9 mouse cellular contexts compared by ENCODE assay signal in the genomic region with DNA sequence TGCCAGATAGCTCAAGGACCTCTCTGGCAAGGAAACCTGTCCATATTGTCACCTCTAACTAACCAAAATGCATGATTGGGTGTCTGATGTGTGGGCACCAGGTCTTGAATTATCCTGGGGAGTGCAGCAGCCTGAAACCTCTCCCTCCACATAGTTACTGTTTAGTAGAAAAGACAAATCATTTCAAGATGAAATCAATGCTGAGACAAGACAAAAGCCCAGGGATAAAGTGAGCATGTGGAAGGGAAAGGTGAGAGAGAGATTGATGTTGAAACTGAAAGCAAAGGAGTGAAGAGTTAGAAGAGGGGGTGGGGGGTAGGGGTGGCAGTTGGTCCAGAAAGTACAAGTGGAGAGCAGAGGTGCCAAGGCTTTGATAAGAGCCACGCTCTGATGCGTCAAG. TPM values are rescaled to one million over a fixed set of nuclear protein-coding genes. Genes with fewer than 3 reads are reported as not detected.
DNase-seq lines count a peak whose midpoint lies in the region; ATAC-seq lines count a peak whose summit lies in the region.
"Had no signal": no experiment of that assay in that cellular context is flagged by ENCODE, and none has a peak within 500 bp of the region (broad histone marks: within the 10 kb centered on the region; RNA-seq: fewer than 3 reads in every experiment).

No protein-coding gene starts in this region.

- no peak for DNase-seq in heart, postnatal 4 days
- DNase-seq in CD4-positive helper T cell, adult 2 months (ENCODE audit: low read depth, low spot score) = peak; percentile 58
- DNase-seq in hindbrain, embryonic 11.5 days (ENCODE audit: low spot score) = no peak
- no peak for DNase-seq in cerebellum, adult 9-10 months
- DNase-seq in layer of hippocampus, postnatal 14 days (ENCODE audit: low spot score in 2 of 2) = no peak
- no peak for DNase-seq in right cerebral cortex, postnatal 14 days
- DNase-seq: kidney, postnatal 4 days had no signal

- H3K27ac ChIP-seq in heart, embryonic 15.5 days = 0 out of 2 replicates have a peak overlapping the region, but pooled peaks have one; percentile 79
- no peak overlapping the region for H3K27ac ChIP-seq in hindbrain, embryonic 11.5 days (ENCODE audit: low read depth, low read length)
- peak overlapping the region; percentile 89; the same call in 1 of the 2 replicates for H3K27ac ChIP-seq in midbrain, embryonic 13.5 days

- H3K27me3 ChIP-seq in heart, embryonic 15.5 days = no peaks in the 10 kb centered on the region
- H3K27me3 ChIP-seq in hindbrain, embryonic 11.5 days (ENCODE audit: control insufficient read depth, insufficient read depth, low read length) = no peaks in the 10 kb centered on the region
- H3K27me3 ChIP-seq in midbrain, embryonic 13.5 days = no peaks in the 10 kb centered on the region

- no peaks in the 10 kb centered on the region for H3K9me3 ChIP-seq in heart, embryonic 15.5 days (replicated peaks)
- H3K9me3 ChIP-seq in hindbrain, embryonic 11.5 days (ENCODE audit: control insufficient read depth, low read length) = no peaks in the 10 kb centered on the region
- no peaks in the 10 kb centered on the region for H3K9me3 ChIP-seq in midbrain, embryonic 13.5 days

- no peak overlapping the region for H3K9ac ChIP-seq in heart, embryonic 15.5 days
- no peak overlapping the region for H3K9ac ChIP-seq in hindbrain, embryonic 11.5 days (ENCODE audit: low read depth, low read length)
- no peak overlapping the region for H3K9ac ChIP-seq in midbrain, embryonic 13.5 days (replicated peaks)

- ATAC-seq in heart, embryonic 15.5 days (replicated peaks; ENCODE audit: insufficient number of reproducible peaks, insufficient read depth, low FRiP score, low read depth) = no peak
- no peak for ATAC-seq in hindbrain, embryonic 11.5 days (ENCODE audit: low FRiP score)
- no peak for ATAC-seq in midbrain, embryonic 13.5 days

- 80% methylated on average over 2 of the region's 2 CpGs for WGBS in heart, embryonic 15.5 days
- 79% methylated on average over 2 of the region's 2 CpGs for WGBS in hindbrain, embryonic 11.5 days
- WGBS in midbrain, embryonic 13.5 days = 77% methylated on average over 2 of the region's 2 CpGs

- peak overlapping the region; percentile 94; the same call in 1 of the 2 replicates for H3K4me3 ChIP-seq in heart, embryonic 15.5 days
- H3K4me3 ChIP-seq in hindbrain, embryonic 11.5 days (ENCODE audit: low read depth, low read length) = 0 out of 2 replicates have a peak overlapping the region, but pooled peaks have one; percentile 89
- no peak overlapping the region for H3K4me3 ChIP-seq in midbrain, embryonic 13.5 days (replicated peaks)

- peaks cover 29% of the 10 kb centered on the region for H3K4me1 ChIP-seq in heart, embryonic 15.5 days (replicated peaks)
- peaks cover 5% of the 10 kb centered on the region for H3K4me1 ChIP-seq in hindbrain, embryonic 11.5 days (replicated peaks; ENCODE audit: control insufficient read depth, insufficient read depth, low read length)
- H3K4me1 ChIP-seq in midbrain, embryonic 13.5 days (replicated peaks) = peaks cover 28% of the 10 kb centered on the region

- H3K4me2 ChIP-seq in heart, embryonic 15.5 days = peak overlapping the region; percentile 94
- H3K4me2 ChIP-seq in hindbrain, embryonic 11.5 days (replicated peaks; ENCODE audit: low read depth, low read length) = peak overlapping the region; percentile 41; the same call in 1 of the 2 replicates
- H3K4me2 ChIP-seq in midbrain, embryonic 13.5 days (replicated peaks) = peak overlapping the region; percentile 91; the same call in 1 of the 2 replicates

- H3K36me3 ChIP-seq in heart, embryonic 15.5 days = no peaks in the 10 kb centered on the region
- no peaks in the 10 kb centered on the region for H3K36me3 ChIP-seq in hindbrain, embryonic 11.5 days (ENCODE audit: control insufficient read depth, insufficient read depth, low read length)
- no peaks in the 10 kb centered on the region for H3K36me3 ChIP-seq in midbrain, embryonic 13.5 days

RNA-seq across cellular contexts. Expression of gene Tspan14, which starts 1.4 kb away (rescaled TPM):
- 32.7 and 50.9 TPM in 2 replicates for polyA plus RNA-seq in heart, embryonic 15.5 days (2015; fragmentation: Nextera tagmentation; extraction: Ambion mirVana)
- total RNA-seq in heart, postnatal 4 days (2021) = 10 to 100 TPM; 25.9 to 28.6 TPM
- polyA plus RNA-seq in hindbrain, embryonic 11.5 days (2014; fragmentation: Nextera tagmentation; extraction: Ambion mirVana) = 96.5 and 105 TPM in 2 replicates
- 79.7 and 80.4 TPM in 2 replicates for polyA plus RNA-seq in midbrain, embryonic 13.5 days (2015; fragmentation: Nextera tagmentation; extraction: Ambion mirVana)
- 10 to 100 TPM; 34.5 to 35.5 TPM for total RNA-seq in layer of hippocampus, postnatal 14 days (2021)

RNA-seq across cellular contexts. Expression of gene Fam213a, which starts 45.5 kb away (rescaled TPM):
- 42.9 and 44.8 TPM in 2 replicates for polyA plus RNA-seq in heart, embryonic 15.5 days (2015; fragmentation: Nextera tagmentation; extraction: Ambion mirVana)
- total RNA-seq in heart, postnatal 4 days (2021) = 10 to 100 TPM; 15.3 to 17.3 TPM
- polyA plus RNA-seq in hindbrain, embryonic 11.5 days (2014; fragmentation: Nextera tagmentation; extraction: Ambion mirVana) = 54.9 and 65.8 TPM in 2 replicates
- polyA plus RNA-seq in midbrain, embryonic 13.5 days (2015; fragmentation: Nextera tagmentation; extraction: Ambion mirVana) = 66.9 and 67.2 TPM in 2 replicates
- total RNA-seq in layer of hippocampus, postnatal 14 days (2021) = 100 to 1,000 TPM; 139 to 145 TPM

Comparison
In these comparisons a context has a peak if more than half of its experiments do, and no peak if none do; other contexts are left out.
1. H3K4me2 ChIP-seq: peak in every context shown above with its lines; median percentile 94 in heart, embryonic 15.5 days; 91 in midbrain, embryonic 13.5 days; 41 in hindbrain, embryonic 11.5 days.